Mouse (Mus musculus) B cell, adult 62 days (primary cell): ENCODE results near the gene Ccnl2. TPM values are rescaled to one million over a fixed set of nuclear protein-coding genes. Genes with fewer than 3 reads are reported as not detected.

Source experiments
- total RNA-seq: library from RNA; stranded (reverse); gene quantifications from 4 replicates; pipeline ENCODE4 v1.2.4, GENCODE M21; 2023

Gene Ccnl2
- 218 to 240 TPM (median 224 TPM) in 4 replicates for total RNA-seq

GRCm38 (mm10) chr4:155811929-155812664, at the start of gene Ccnl2:
TSS of gene Ccnl2 (plus strand) at chr4:155812489.

GRCm38 (mm10) chr4:155774280-155774754, 38.0 kb upstream of the Ccnl2 start, which contains the start of gene Vwa1:
TSS of gene Vwa1 (minus strand) at chr4:155774698.

GRCm38 (mm10) chr4:155785819-155786218, 26.5 kb upstream of the Ccnl2 start, which contains the start of gene Tmem88b:
TSS of gene Tmem88b (minus strand) at chr4:155785874.

GRCm38 (mm10) chr4:155790021-155790489, 22.2 kb upstream of the Ccnl2 start, which contains the start of gene Ankrd65:
TSS of gene Ankrd65 (plus strand) at chr4:155790439.

GRCm38 (mm10) chr4:155802741-155803339, 9.4 kb upstream of the Ccnl2 start, which contains the start of gene Mrpl20:
TSS of gene Mrpl20 (plus strand) at chr4:155802878.

GRCm38 (mm10) chr4:155831205-155831766, 19.0 kb downstream of the Ccnl2 start, which contains the start of gene Aurkaip1:
TSS of gene Aurkaip1 (plus strand) at chr4:155831272.

GRCm38 (mm10) chr4:155839483-155839910, 27.2 kb downstream of the Ccnl2 start, which contains the start of gene Mxra8:
TSS of gene Mxra8 (plus strand) at chr4:155839680.

GRCm38 (mm10) chr4:155846871-155847578, 34.7 kb downstream of the Ccnl2 start, which contains the start of gene Dvl1:
TSS of gene Dvl1 (plus strand) at chr4:155847402.

GRCm38 (mm10) chr4:155863001-155863400, 50.7 kb downstream of the Ccnl2 start, which contains the start of gene Tas1r3:
TSS of gene Tas1r3 (minus strand) at chr4:155863362.

GRCm38 (mm10) chr4:155869317-155870033, 57.2 kb downstream of the Ccnl2 start, which contains the start of the genes Cptp and Ints11:
TSS of gene Cptp (minus strand) at chr4:155869440.
TSS of gene Ints11 (plus strand) at chr4:155869546.

Other genes with a start within 250 kb of the Ccnl2 start
- gene Slc35e2, start 211.1 kb upstream of the Ccnl2 start, total RNA-seq = 29.8 to 32.3 TPM (median 30.3 TPM) in 4 replicates
- 154 to 176 TPM (median 160 TPM) in 4 replicates for gene Cdk11b, start 187.6 kb upstream of the Ccnl2 start, total RNA-seq
- not detected in 4 replicates for gene Gm10563, start 167.1 kb upstream of the Ccnl2 start, total RNA-seq
- gene Mmp23, start 159.1 kb upstream of the Ccnl2 start, total RNA-seq = not detected in 4 replicates
- gene Mib2, start 143.3 kb upstream of the Ccnl2 start, total RNA-seq = 32.6 to 38.9 TPM (median 36.1 TPM) in 4 replicates
- gene Fndc10, start 118.1 kb upstream of the Ccnl2 start, total RNA-seq = 3.5 to 4.2 TPM (median 3.5 TPM) in 4 replicates
- gene Ssu72, start 107.7 kb upstream of the Ccnl2 start, total RNA-seq = 73.6 to 87.0 TPM (median 79.3 TPM) in 4 replicates
- gene Tmem240, start 77.7 kb upstream of the Ccnl2 start, total RNA-seq = 0.27 to 0.60 TPM (median 0.51 TPM) in 4 replicates
- gene Atad3a, start 51.4 kb upstream of the Ccnl2 start, total RNA-seq = 43.7 to 60.2 TPM (median 50.2 TPM) in 4 replicates
- gene Vwa1, start 37.8 kb upstream of the Ccnl2 start, total RNA-seq = 0.14 TPM in 1 of 4 replicates, not detected in the others
- not detected in 4 replicates for gene Tmem88b, start 26.6 kb upstream of the Ccnl2 start, total RNA-seq
- not detected in 4 replicates for gene Ankrd65, start 22.1 kb upstream of the Ccnl2 start, total RNA-seq
- 33.6 to 45.8 TPM (median 44.3 TPM) in 4 replicates for gene Mrpl20, start 9.6 kb upstream of the Ccnl2 start, total RNA-seq
- gene Aurkaip1, start 18.8 kb downstream of the Ccnl2 start, total RNA-seq = 68.9 to 81.9 TPM (median 72.2 TPM) in 4 replicates
- 7.0 to 12.1 TPM (median 9.7 TPM) in 4 replicates for gene Mxra8, start 27.2 kb downstream of the Ccnl2 start, total RNA-seq
- gene Dvl1, start 34.9 kb downstream of the Ccnl2 start, total RNA-seq = 70.4 to 73.0 TPM (median 71.2 TPM) in 4 replicates
- gene Tas1r3, start 50.9 kb downstream of the Ccnl2 start, total RNA-seq = 0.47 to 1.2 TPM (median 1.0 TPM) in 4 replicates
- gene Cptp, start 57.0 kb downstream of the Ccnl2 start, total RNA-seq = 8.7 to 10.9 TPM (median 9.2 TPM) in 4 replicates
- gene Ints11, start 57.1 kb downstream of the Ccnl2 start, total RNA-seq = 40.8 to 62.5 TPM (median 53.3 TPM) in 4 replicates
- gene Pusl1, start 79.3 kb downstream of the Ccnl2 start, total RNA-seq = 20.2 to 29.6 TPM (median 25.4 TPM) in 4 replicates
- 56.9 to 83.6 TPM (median 66.9 TPM) in 4 replicates for gene Acap3, start 79.3 kb downstream of the Ccnl2 start, total RNA-seq
- gene Ube2j2, start 131.3 kb downstream of the Ccnl2 start, total RNA-seq = 108 to 126 TPM (median 115 TPM) in 4 replicates
- 1.3 to 4.5 TPM (median 2.2 TPM) in 4 replicates for gene C1qtnf12, start 149.8 kb downstream of the Ccnl2 start, total RNA-seq
- 2.3 to 2.6 TPM (median 2.6 TPM) in 4 replicates for gene B3galt6, start 180.2 kb downstream of the Ccnl2 start, total RNA-seq
- 113 to 137 TPM (median 123 TPM) in 4 replicates for gene Sdf4, start 180.4 kb downstream of the Ccnl2 start, total RNA-seq
- gene Tnfrsf4, start 201.4 kb downstream of the Ccnl2 start, total RNA-seq = 7.1 to 10.8 TPM (median 9.4 TPM) in 4 replicates
- 11.4 to 20.8 TPM (median 16.6 TPM) in 4 replicates for gene Tnfrsf18, start 213.7 kb downstream of the Ccnl2 start, total RNA-seq
- gene Ttll10, start 246.9 kb downstream of the Ccnl2 start, total RNA-seq = not detected in 4 replicates